Mouse (Mus musculus): ENCODE measurements around the gene Tsga10. TPM values are rescaled to one million over a fixed set of nuclear protein-coding genes. Genes with fewer than 3 reads are reported as not detected.

The Tsga10 gene
- total and polyA plus RNA-seq, 2 experiments from 2014 or later = 7.0 to 8.2 TPM

- Histone ChIP-seq H3K27ac (peak overlapping the region; percentile 68), H3K4me2 (ENCODE audit: low read depth, low read length) (peak overlapping the region; percentile 84), H3K4me3 (ENCODE audit: low read length) (peak overlapping the region; percentile 50), H3K9ac (replicated peaks; ENCODE audit: low read length) (peak overlapping the region; percentile 50), H3K4me1 (ENCODE audit: insufficient read depth, low read length) (peaks cover 10% of the 10 kb centered on the region; the same call in 1 of the 2 replicates), H3K9me3 (ENCODE audit: low read length) (no peaks in the 10 kb centered on the region), H3K27me3 (ENCODE audit: insufficient read depth, low read length) (no peaks in the 10 kb centered on the region), H3K36me3 (ENCODE audit: insufficient read depth, low read length) (peaks cover 14% of the 10 kb centered on the region; the same call in 1 of the 2 replicates)
- no peak for TF ChIP-seq CTCF (IDR thresholded peaks at IDR 0.05; ENCODE audit: low read depth)
- 7% methylated on average over 33 of the region's 33 CpGs for WGBS
- ATAC-seq (peak; percentile 94), DNase-seq (ENCODE audit: low spot score) (peak; percentile 87)
Observed at GRCm38 (mm10) chr1:37872131-37873067, 6.2 kb upstream of the Tsga10 start.

- 5% methylated on average over 7 of the region's 7 CpGs for WGBS
- TF ChIP-seq CTCF (IDR thresholded peaks at IDR 0.05; ENCODE audit: low read depth) = no peak; the same call in 1 of the 2 replicates
Observed at GRCm38 (mm10) chr1:37871704-37872103, 5.5 kb upstream of the Tsga10 start, which contains the start of gene Lipt1. TSS of gene Lipt1 (plus strand) at chr1:37871738.

GRCm38 (mm10) chr1:37869362-37869761 is 3.1 kb upstream of the Tsga10 start:
- Histone ChIP-seq H3K4me2 (ENCODE audit: low read depth, low read length) (no peak overlapping the region), H3K9me3 (ENCODE audit: low read length) (no peaks in the 10 kb centered on the region), H3K9ac (replicated peaks; ENCODE audit: low read length) (no peak overlapping the region), H3K27ac (no peak overlapping the region), H3K4me1 (ENCODE audit: insufficient read depth, low read length) (peaks cover 10% of the 10 kb centered on the region; the same call in 1 of the 2 replicates), H3K27me3 (ENCODE audit: insufficient read depth, low read length) (no peaks in the 10 kb centered on the region), H3K36me3 (ENCODE audit: insufficient read depth, low read length) (no peaks in the 10 kb centered on the region), H3K4me3 (ENCODE audit: low read length) (no peak overlapping the region)
- DNase-seq (ENCODE audit: low spot score) (no peak), ATAC-seq (no peak)
- WGBS = 59% methylated on average over 2 of the region's 2 CpGs
- no peak for TF ChIP-seq CTCF (IDR thresholded peaks at IDR 0.05; ENCODE audit: low read depth)

More at GRCm38 (mm10) chr1:37871704-37872103, 5.5 kb upstream of the Tsga10 start, which contains the start of gene Lipt1:
- no peak for DNase-seq (ENCODE audit: low spot score)
- no peaks in the 10 kb centered on the region for H3K27me3 ChIP-seq (ENCODE audit: insufficient read depth, low read length)
- H3K4me1 ChIP-seq (ENCODE audit: insufficient read depth, low read length) = peaks cover 10% of the 10 kb centered on the region; the same call in 1 of the 2 replicates
- peak; percentile 47 for ATAC-seq
- peak within 1 kb of the TSS; percentile 68 for H3K27ac ChIP-seq
- H3K36me3 ChIP-seq (ENCODE audit: insufficient read depth, low read length) = peaks cover 9% of the 10 kb centered on the region; the same call in 1 of the 2 replicates
- H3K9ac ChIP-seq (replicated peaks; ENCODE audit: low read length) = peak within 1 kb of the TSS; percentile 50
- H3K9me3 ChIP-seq (ENCODE audit: low read length) = no peaks in the 10 kb centered on the region
- peak within 1 kb of the TSS; percentile 50 for H3K4me3 ChIP-seq (ENCODE audit: low read length)
- H3K4me2 ChIP-seq (ENCODE audit: low read depth, low read length) = peak within 1 kb of the TSS; percentile 84

- H3K36me3 ChIP-seq (ENCODE audit: insufficient read depth, low read length) = no peaks in the 10 kb centered on the region
- no peak overlapping the region for H3K9ac ChIP-seq (replicated peaks; ENCODE audit: low read length)
- peaks cover 10% of the 10 kb centered on the region; the same call in 1 of the 2 replicates for H3K4me1 ChIP-seq (ENCODE audit: insufficient read depth, low read length)
- no peak for TF ChIP-seq CTCF (IDR thresholded peaks at IDR 0.05; ENCODE audit: low read depth)
- ATAC-seq (no peak), DNase-seq (ENCODE audit: low spot score) (no peak)
- WGBS = 65% methylated on average over 10 of the region's 10 CpGs
- no peaks in the 10 kb centered on the region for H3K9me3 ChIP-seq (ENCODE audit: low read length)
- no peaks in the 10 kb centered on the region for H3K27me3 ChIP-seq (ENCODE audit: insufficient read depth, low read length)
- H3K27ac ChIP-seq = no peak overlapping the region
- no peak overlapping the region for H3K4me2 ChIP-seq (ENCODE audit: low read depth, low read length)
- H3K4me3 ChIP-seq (ENCODE audit: low read length) = no peak overlapping the region
Observed at GRCm38 (mm10) chr1:37868640-37869039, 2.4 kb upstream of the Tsga10 start.

GRCm38 (mm10) chr1:37867684-37868322 is 1.6 kb upstream of the Tsga10 start:
- Histone ChIP-seq H3K27me3 (ENCODE audit: insufficient read depth, low read length) (no peaks in the 10 kb centered on the region), H3K4me3 (ENCODE audit: low read length) (no peak overlapping the region), H3K4me1 (ENCODE audit: insufficient read depth, low read length) (peaks cover 8% of the 10 kb centered on the region; the same call in 1 of the 2 replicates), H3K4me2 (ENCODE audit: low read depth, low read length) (no peak overlapping the region), H3K27ac (no peak overlapping the region), H3K36me3 (ENCODE audit: insufficient read depth, low read length) (no peaks in the 10 kb centered on the region), H3K9me3 (ENCODE audit: low read length) (no peaks in the 10 kb centered on the region), H3K9ac (replicated peaks; ENCODE audit: low read length) (no peak overlapping the region)
- DNase-seq (ENCODE audit: low spot score) (no peak), ATAC-seq (no peak)
- 70% methylated on average over 10 of the region's 10 CpGs for WGBS
- TF ChIP-seq CTCF (IDR thresholded peaks at IDR 0.05; ENCODE audit: low read depth) = no peak

GRCm38 (mm10) chr1:37867056-37867455 is 827 bp upstream of the Tsga10 start:
- Histone ChIP-seq H3K9me3 (ENCODE audit: low read length) (no peaks in the 10 kb centered on the region), H3K4me2 (ENCODE audit: low read depth, low read length) (no peak overlapping the region), H3K36me3 (ENCODE audit: insufficient read depth, low read length) (no peaks in the 10 kb centered on the region), H3K27me3 (ENCODE audit: insufficient read depth, low read length) (no peaks in the 10 kb centered on the region), H3K4me3 (ENCODE audit: low read length) (no peak overlapping the region), H3K9ac (replicated peaks; ENCODE audit: low read length) (no peak overlapping the region), H3K27ac (no peak overlapping the region), H3K4me1 (ENCODE audit: insufficient read depth, low read length) (peaks cover 4% of the 10 kb centered on the region; the same call in 1 of the 2 replicates)
- ATAC-seq = no peak
- TF ChIP-seq CTCF (IDR thresholded peaks at IDR 0.05; ENCODE audit: low read depth) = peak; percentile 71
- 75% methylated on average over 1 of the region's 1 CpGs for WGBS
- peak; percentile 15 for DNase-seq (ENCODE audit: low spot score)

Data from hindbrain, postnatal 0 days (tissue).